Mouse (Mus musculus) megakaryocyte, embryonic 14.5 days (primary cell): ENCODE measurements around the gene Rps16.

ENCODE experiments used
- FLI1 ChIP-seq: IDR thresholded peaks from 2 replicates; pipeline ENCODE4 v1.6.1; 2012; ENCODE audit warnings: low read length, inconsistent platforms, mixed read lengths
- GATA1 ChIP-seq: IDR thresholded peaks from 3 replicates; pipeline ENCODE4 v1.6.1; 2012; ENCODE audit warnings: mixed read lengths, low read length, inconsistent platforms, borderline replicate concordance

GRCm38 (mm10) chr7:28382347-28382951, 32.0 kb downstream of the Rps16 start:
- TF ChIP-seq GATA1 (no peak), FLI1 (no peak)
